Mouse (Mus musculus): ENCODE measurements around the gene A4galt. TPM values are rescaled to one million over a fixed set of nuclear protein-coding genes. Genes with fewer than 3 reads are reported as not detected.

The A4galt gene
- polyA plus RNA-seq, 1 experiment from 2014 or later: 2.4 TPM

DNA sequence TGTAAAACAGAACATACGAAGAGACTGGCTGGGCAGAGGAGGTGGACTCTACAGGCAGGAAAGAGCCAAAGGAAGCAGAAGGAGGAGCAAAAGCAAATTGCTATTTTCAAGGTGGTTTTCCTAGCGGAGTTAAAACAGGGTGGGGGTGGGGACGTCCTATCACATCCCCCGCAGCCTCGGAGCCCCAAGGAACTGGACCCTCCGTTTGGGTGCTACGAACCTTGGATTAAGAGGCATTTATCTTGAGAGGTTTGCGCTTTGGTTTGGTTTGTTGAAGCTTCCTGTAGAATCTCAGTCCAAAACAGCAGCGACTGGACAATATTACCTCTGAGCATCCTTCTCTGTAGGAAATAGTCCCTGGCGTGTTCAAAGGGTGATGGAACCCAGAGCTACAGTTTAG is 41.9 kb downstream of the A4galt start:
- WGBS: 13% methylated on average over 10 of the region's 10 CpGs
- Histone ChIP-seq H3K36me3 (ENCODE audit: control insufficient read depth, insufficient read depth, low read length) (no peaks in the 10 kb centered on the region), H3K9ac (ENCODE audit: low read depth, low read length) (peak overlapping the region; percentile 39), H3K4me2 (ENCODE audit: low read depth, low read length) (peak overlapping the region; percentile 56), H3K27ac (replicated peaks; ENCODE audit: low read depth, low read length) (no peak overlapping the region), H3K9me3 (ENCODE audit: control insufficient read depth, low read length) (no peaks in the 10 kb centered on the region), H3K4me3 (ENCODE audit: low read depth, low read length) (peak overlapping the region; percentile 31), H3K4me1 (ENCODE audit: control insufficient read depth, insufficient read depth, low read length) (peaks cover 9% of the 10 kb centered on the region), H3K27me3 (replicated peaks; ENCODE audit: control insufficient read depth, insufficient read depth, low read length) (no peaks in the 10 kb centered on the region)
- no peak for DNase-seq (ENCODE audit: low spot score)
- 0 out of 2 replicates have a peak, but pooled peaks have one; percentile 27 for ATAC-seq (ENCODE audit: low read depth)

DNA sequence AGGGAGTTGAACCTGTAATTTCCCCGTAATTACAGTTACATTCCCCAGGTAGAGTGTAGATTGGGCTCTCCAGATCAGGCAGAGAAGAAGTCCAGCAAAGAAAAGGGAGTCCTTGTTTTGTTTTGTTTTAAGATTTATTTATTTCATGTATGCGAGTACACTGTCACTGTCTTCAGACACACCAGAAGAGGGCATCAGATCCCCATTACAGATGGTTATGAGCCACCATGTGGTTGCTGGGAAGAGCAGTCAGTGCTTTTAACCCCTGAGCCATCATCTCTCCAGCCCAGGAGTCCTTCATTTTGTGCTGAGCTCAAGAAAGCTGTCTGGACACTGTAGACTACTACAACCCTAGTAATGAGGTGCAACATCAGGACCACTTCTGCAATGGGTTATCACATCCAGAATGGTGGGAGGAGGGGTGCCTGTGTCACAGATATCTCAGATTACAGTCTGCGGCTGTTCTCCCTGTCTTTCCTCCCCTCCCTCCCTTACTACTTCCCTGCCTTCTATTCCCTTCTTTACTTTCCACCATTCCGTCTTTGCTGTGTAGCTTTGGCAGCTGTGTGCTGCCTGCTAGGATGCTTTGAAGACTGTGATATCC is 42.4 kb downstream of the A4galt start:
- Histone ChIP-seq H3K27me3 (replicated peaks; ENCODE audit: control insufficient read depth, insufficient read depth, low read length) (no peaks in the 10 kb centered on the region), H3K4me1 (ENCODE audit: control insufficient read depth, insufficient read depth, low read length) (peaks cover 9% of the 10 kb centered on the region), H3K4me3 (ENCODE audit: low read depth, low read length) (peak overlapping the region; percentile 31), H3K4me2 (ENCODE audit: low read depth, low read length) (peak overlapping the region; percentile 56), H3K9me3 (ENCODE audit: control insufficient read depth, low read length) (no peaks in the 10 kb centered on the region), H3K27ac (replicated peaks; ENCODE audit: low read depth, low read length) (no peak overlapping the region), H3K36me3 (ENCODE audit: control insufficient read depth, insufficient read depth, low read length) (no peaks in the 10 kb centered on the region), H3K9ac (ENCODE audit: low read depth, low read length) (peak overlapping the region; percentile 39)
- 41% methylated on average over 4 of the region's 4 CpGs for WGBS
- ATAC-seq (ENCODE audit: low read depth) (no peak), DNase-seq (ENCODE audit: low spot score) (no peak)

DNA sequence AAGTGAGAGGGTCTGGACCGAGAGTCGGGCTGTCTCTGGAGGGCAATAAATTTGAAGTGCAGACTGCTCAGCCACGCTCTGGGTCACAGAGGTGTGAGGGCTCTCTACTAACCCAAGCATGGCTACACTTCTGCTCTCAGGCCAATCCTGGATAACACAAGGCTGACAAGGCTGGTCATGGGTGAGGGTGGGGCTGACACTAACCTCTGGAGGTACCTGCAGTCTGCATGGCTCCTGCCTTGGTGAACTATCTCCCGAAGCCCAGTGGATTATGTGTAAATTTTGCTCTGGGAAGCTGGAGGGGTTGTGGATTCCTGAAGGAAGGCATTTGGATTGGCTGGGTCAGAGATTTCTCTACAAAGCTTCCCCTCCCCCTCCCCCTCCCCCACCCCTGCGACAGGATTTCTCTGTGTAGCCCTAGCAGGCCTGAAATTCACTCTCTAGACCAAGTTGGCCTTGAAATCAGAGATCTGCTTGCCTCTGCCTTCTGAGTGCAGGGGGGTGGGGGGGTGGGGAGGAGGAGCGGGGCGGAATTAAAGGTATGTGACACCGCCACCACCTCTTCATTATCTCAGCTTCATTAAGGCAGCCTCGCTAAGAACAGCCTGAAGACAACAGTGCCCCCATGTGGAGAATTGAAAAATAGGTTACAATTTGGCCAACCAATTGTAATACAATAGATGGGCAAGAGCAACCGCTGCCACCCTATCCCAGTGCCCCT is 46.7 kb downstream of the A4galt start:
- no peak overlapping the region for H3K9ac ChIP-seq (ENCODE audit: low read depth, low read length)
- H3K4me1 ChIP-seq (ENCODE audit: control insufficient read depth, insufficient read depth, low read length): peaks cover 8% of the 10 kb centered on the region
- no peaks in the 10 kb centered on the region for H3K27me3 ChIP-seq (replicated peaks; ENCODE audit: control insufficient read depth, insufficient read depth, low read length)
- no peaks in the 10 kb centered on the region for H3K9me3 ChIP-seq (ENCODE audit: control insufficient read depth, low read length)
- no peak for ATAC-seq (ENCODE audit: low read depth)
- no peaks in the 10 kb centered on the region for H3K36me3 ChIP-seq (ENCODE audit: control insufficient read depth, insufficient read depth, low read length)
- 33% methylated on average over 9 of the region's 10 CpGs for WGBS
- peak; percentile 64 for DNase-seq (ENCODE audit: low spot score)
- peak overlapping the region; percentile 28 for H3K4me2 ChIP-seq (ENCODE audit: low read depth, low read length)
- no peak overlapping the region for H3K27ac ChIP-seq (replicated peaks; ENCODE audit: low read depth, low read length)
- H3K4me3 ChIP-seq (ENCODE audit: low read depth, low read length): no peak overlapping the region

DNA sequence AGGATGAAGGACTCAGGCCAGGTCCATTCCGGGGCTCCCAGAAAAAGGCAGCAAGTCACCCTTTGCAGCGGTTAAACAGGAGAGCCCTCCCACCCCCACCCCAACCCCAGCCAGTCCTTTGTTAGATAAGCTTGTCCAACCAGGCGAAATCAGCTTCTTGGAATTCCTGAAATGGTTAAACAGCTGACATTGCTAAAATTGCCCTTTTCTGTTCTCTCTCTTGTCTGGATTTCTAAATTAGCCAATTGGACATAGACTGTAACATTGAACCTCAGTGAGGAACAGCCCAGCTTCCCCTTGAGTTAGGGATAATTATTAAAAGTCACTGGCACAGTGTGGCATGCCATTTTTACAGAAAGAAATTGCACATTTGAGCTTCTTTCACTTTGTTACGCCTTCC is 49.2 kb downstream of the A4galt start:
- Histone ChIP-seq H3K36me3 (ENCODE audit: control insufficient read depth, insufficient read depth, low read length) (no peaks in the 10 kb centered on the region), H3K9me3 (ENCODE audit: control insufficient read depth, low read length) (no peaks in the 10 kb centered on the region), H3K4me3 (ENCODE audit: low read depth, low read length) (no peak overlapping the region), H3K27me3 (replicated peaks; ENCODE audit: control insufficient read depth, insufficient read depth, low read length) (no peaks in the 10 kb centered on the region), H3K27ac (replicated peaks; ENCODE audit: low read depth, low read length) (no peak overlapping the region), H3K4me1 (ENCODE audit: control insufficient read depth, insufficient read depth, low read length) (no peaks in the 10 kb centered on the region), H3K9ac (ENCODE audit: low read depth, low read length) (no peak overlapping the region), H3K4me2 (ENCODE audit: low read depth, low read length) (no peak overlapping the region)
- DNase-seq (ENCODE audit: low spot score) (no peak), ATAC-seq (ENCODE audit: low read depth) (no peak)
- 65% methylated on average over 4 of the region's 4 CpGs for WGBS

DNA sequence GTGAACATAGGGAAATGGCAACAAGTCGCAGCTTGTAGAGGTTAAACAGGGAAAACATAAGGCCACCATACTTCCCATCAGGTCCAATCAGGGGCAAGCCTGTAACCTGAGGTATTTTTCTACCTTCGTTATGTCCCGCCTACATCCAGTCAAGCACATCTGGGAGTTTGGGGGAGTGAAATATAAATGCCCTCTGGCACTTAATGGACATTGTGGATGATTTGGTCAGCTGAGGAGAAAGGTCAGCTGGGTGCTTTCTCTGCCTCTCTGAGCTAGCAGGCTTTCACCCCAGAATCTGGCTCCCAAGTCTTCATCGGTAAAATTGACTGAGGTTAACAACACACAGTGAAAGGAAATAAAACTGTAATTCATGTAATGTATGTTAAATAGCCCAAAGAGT is 58.2 kb downstream of the A4galt start:
- no peak overlapping the region for H3K4me3 ChIP-seq (ENCODE audit: low read depth, low read length)
- H3K27me3 ChIP-seq (replicated peaks; ENCODE audit: control insufficient read depth, insufficient read depth, low read length): no peaks in the 10 kb centered on the region
- H3K9me3 ChIP-seq (ENCODE audit: control insufficient read depth, low read length): no peaks in the 10 kb centered on the region
- ATAC-seq (ENCODE audit: low read depth): no peak
- WGBS: 88% methylated on average over 4 of the region's 4 CpGs
- H3K4me1 ChIP-seq (ENCODE audit: control insufficient read depth, insufficient read depth, low read length): no peaks in the 10 kb centered on the region
- no peak overlapping the region for H3K4me2 ChIP-seq (ENCODE audit: low read depth, low read length)
- no peaks in the 10 kb centered on the region for H3K36me3 ChIP-seq (ENCODE audit: control insufficient read depth, insufficient read depth, low read length)
- no peak overlapping the region for H3K9ac ChIP-seq (ENCODE audit: low read depth, low read length)
- DNase-seq (ENCODE audit: low spot score): no peak
- H3K27ac ChIP-seq (replicated peaks; ENCODE audit: low read depth, low read length): no peak overlapping the region

DNA sequence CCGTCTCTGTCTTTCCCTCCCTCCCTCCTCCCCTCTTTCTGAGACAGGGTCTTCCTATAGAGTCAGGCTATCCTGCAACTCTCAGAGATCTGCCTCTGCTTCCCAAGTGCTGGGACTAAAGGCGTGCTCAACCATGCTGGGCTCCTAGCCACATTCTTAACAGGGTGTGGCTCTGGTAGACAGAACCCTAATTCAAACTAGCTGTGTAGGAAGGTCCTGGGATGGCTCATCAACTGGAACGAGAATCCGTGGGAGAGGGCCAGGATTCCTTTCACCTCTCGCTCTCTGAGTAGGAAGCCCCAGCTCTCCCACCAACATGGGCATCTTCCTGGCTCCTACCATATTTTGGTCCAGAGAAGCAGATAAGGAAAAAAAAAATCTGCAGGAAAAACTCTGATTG is 69.2 kb downstream of the A4galt start:
- H3K9me3 ChIP-seq (ENCODE audit: control insufficient read depth, low read length): no peaks in the 10 kb centered on the region
- ATAC-seq (ENCODE audit: low read depth) (no peak), DNase-seq (ENCODE audit: low spot score) (peak; percentile 60)
- no peaks in the 10 kb centered on the region for H3K27me3 ChIP-seq (replicated peaks; ENCODE audit: control insufficient read depth, insufficient read depth, low read length)
- H3K4me3 ChIP-seq (ENCODE audit: low read depth, low read length): no peak overlapping the region
- H3K36me3 ChIP-seq (ENCODE audit: control insufficient read depth, insufficient read depth, low read length): no peaks in the 10 kb centered on the region
- 58% methylated on average over 5 of the region's 5 CpGs for WGBS
- H3K27ac ChIP-seq (replicated peaks; ENCODE audit: low read depth, low read length): no peak overlapping the region
- peaks cover 5% of the 10 kb centered on the region; the same call in 1 of the 2 replicates for H3K4me1 ChIP-seq (ENCODE audit: control insufficient read depth, insufficient read depth, low read length)
- H3K4me2 ChIP-seq (ENCODE audit: low read depth, low read length): no peak overlapping the region
- H3K9ac ChIP-seq (ENCODE audit: low read depth, low read length): no peak overlapping the region

DNA sequence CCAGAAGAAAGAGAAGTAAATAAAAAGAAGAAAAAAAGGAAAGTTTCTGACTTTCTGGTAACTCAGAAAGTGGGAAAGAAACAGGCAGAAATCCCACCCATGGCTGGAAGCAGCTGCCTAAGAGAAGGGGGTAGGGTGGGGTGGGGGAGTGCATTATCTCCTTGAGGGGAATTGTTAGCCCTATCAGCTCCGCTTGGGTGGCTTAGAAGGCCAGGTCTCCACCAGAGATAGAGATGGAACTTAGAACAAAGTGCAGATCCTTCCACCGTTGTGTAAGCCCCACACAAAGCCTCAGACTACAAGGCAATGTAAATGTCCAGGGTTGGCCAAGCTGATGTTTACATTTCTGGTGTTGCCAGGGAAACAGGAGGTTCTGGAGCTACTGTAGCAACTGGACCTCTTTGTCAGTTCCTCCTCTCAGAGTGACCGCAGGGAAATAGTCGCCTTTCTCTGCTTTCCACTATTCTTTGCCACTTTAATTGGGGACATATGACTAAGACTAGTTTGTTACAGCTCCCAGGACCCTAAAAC is 69.7 kb downstream of the A4galt start:
- Histone ChIP-seq H3K36me3 (ENCODE audit: control insufficient read depth, insufficient read depth, low read length) (no peaks in the 10 kb centered on the region), H3K4me1 (ENCODE audit: control insufficient read depth, insufficient read depth, low read length) (peaks cover 5% of the 10 kb centered on the region; the same call in 1 of the 2 replicates), H3K27me3 (replicated peaks; ENCODE audit: control insufficient read depth, insufficient read depth, low read length) (no peaks in the 10 kb centered on the region), H3K27ac (replicated peaks; ENCODE audit: low read depth, low read length) (no peak overlapping the region), H3K9ac (ENCODE audit: low read depth, low read length) (no peak overlapping the region), H3K4me2 (ENCODE audit: low read depth, low read length) (no peak overlapping the region), H3K4me3 (ENCODE audit: low read depth, low read length) (no peak overlapping the region), H3K9me3 (ENCODE audit: control insufficient read depth, low read length) (no peaks in the 10 kb centered on the region)
- ATAC-seq (ENCODE audit: low read depth): no peak
- WGBS: 58% methylated on average over 4 of the region's 4 CpGs
- DNase-seq (ENCODE audit: low spot score): no peak

DNA sequence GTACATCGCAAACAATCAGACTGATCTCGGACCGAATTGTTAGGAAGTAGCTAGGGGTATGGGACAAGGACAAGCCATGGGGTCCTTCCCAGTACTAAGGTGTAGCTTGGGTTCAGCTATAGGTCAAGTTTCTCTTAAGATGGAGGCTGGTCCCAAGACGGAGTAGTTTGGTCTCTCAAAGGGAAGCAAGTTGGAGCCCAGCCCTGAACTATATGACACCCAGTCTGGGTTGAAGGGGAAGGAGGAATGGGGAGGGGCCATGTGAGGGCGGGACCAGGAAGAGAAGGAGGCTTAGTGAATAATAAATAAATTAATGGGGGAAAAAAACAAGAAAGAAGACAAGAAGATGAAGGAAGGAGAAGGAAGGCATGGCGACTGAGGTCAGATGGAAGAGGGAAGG is 71.6 kb downstream of the A4galt start:
- Histone ChIP-seq H3K4me3 (ENCODE audit: low read depth, low read length) (no peak overlapping the region), H3K4me1 (ENCODE audit: control insufficient read depth, insufficient read depth, low read length) (peaks cover 5% of the 10 kb centered on the region; the same call in 1 of the 2 replicates), H3K27ac (replicated peaks; ENCODE audit: low read depth, low read length) (no peak overlapping the region), H3K9me3 (ENCODE audit: control insufficient read depth, low read length) (no peaks in the 10 kb centered on the region), H3K27me3 (replicated peaks; ENCODE audit: control insufficient read depth, insufficient read depth, low read length) (no peaks in the 10 kb centered on the region), H3K9ac (ENCODE audit: low read depth, low read length) (no peak overlapping the region), H3K36me3 (ENCODE audit: control insufficient read depth, insufficient read depth, low read length) (no peaks in the 10 kb centered on the region), H3K4me2 (ENCODE audit: low read depth, low read length) (no peak overlapping the region)
- 89% methylated on average over 6 of the region's 6 CpGs for WGBS
- ATAC-seq (ENCODE audit: low read depth) (no peak), DNase-seq (ENCODE audit: low spot score) (no peak)
